Mouse (Mus musculus) thymus, adult 2 months (tissue): ENCODE results near the gene Gm26657.

ENCODE experiments used
- CTCF ChIP-seq: fragments of 200-500 bp; IDR thresholded peaks from 2 replicates; pipeline ENCODE4 v1.5.1; 2012; ENCODE audit warnings: mild to moderate bottlenecking, control low read depth, low read length, moderate library complexity, borderline replicate concordance; ENCODE audit not compliant: control insufficient read depth, poor library complexity, insufficient read depth; ENCODE audit errors: extremely low read depth
- POLR2A ChIP-seq: fragments of 200-500 bp; IDR thresholded peaks from 2 replicates; pipeline ENCODE4 v1.6.1; 2012; ENCODE audit warnings: mild to moderate bottlenecking, low read length, control low read depth, moderate library complexity; ENCODE audit not compliant: control insufficient read depth, poor library complexity, insufficient read depth; ENCODE audit errors: extremely low read depth

GRCm38 (mm10) chr4:56746345-56746744 lies 6.5 kb downstream of the Gm26657 start:
- no peak for TF ChIP-seq CTCF
- no peak for TF ChIP-seq POLR2A
